Mouse (Mus musculus) MEL (cell line): Measurements from ENCODE around the gene Hecw2. TPM values are rescaled to one million over a fixed set of nuclear protein-coding genes. Genes with fewer than 3 reads are reported as not detected.
A peak's percentile ranks its signal among the peaks of the same experiment; 100 is the strongest.

Source experiments
- DNase-seq: peaks from one replicate; pipeline ENCODE4 v3.0.0; 2011; ENCODE audit warnings: low read depth, low spot score
- H3K27ac ChIP-seq: 2 replicates; pipeline ENCODE4 v1.5.1; 2012; ENCODE audit warnings: low read depth, mild to moderate bottlenecking, control low read depth, low read length, moderate library complexity; ENCODE audit not compliant: control insufficient read depth
- H3K27me3 ChIP-seq, 2 experiments: fragments of 150-350 bp in 1 of 2; sonication (generic) in 1 of 2; 2 replicates each; pipeline ENCODE4 v1.6.1; 2012; ENCODE audit warnings: low read length in 2 of 2, mild to moderate bottlenecking in 2 of 2, improper control_type of control experiment in 1 of 2, moderate library complexity in 1 of 2; ENCODE audit not compliant: insufficient read depth in 2 of 2, control insufficient read depth in 1 of 2
- H3K36me3 ChIP-seq, 2 experiments: 2 replicates each; pipeline ENCODE4 v1.6.1; 2012 to 2014; ENCODE audit warnings: low read length in 2 of 2, improper control_type of control experiment in 1 of 2, inconsistent platforms in 1 of 2, mild to moderate bottlenecking in 1 of 2; ENCODE audit not compliant: insufficient read depth in 2 of 2, control insufficient read depth in 1 of 2
- H3K4me1 ChIP-seq, 2 experiments: fragments of 150-350 bp in 1 of 2; sonication (generic) in 1 of 2; 2 replicates each; pipeline ENCODE4 v1.6.1; 2012; ENCODE audit warnings: low read length in 2 of 2, improper control_type of control experiment in 1 of 2, mild to moderate bottlenecking in 1 of 2; ENCODE audit not compliant: insufficient read depth in 2 of 2, control insufficient read depth in 1 of 2
- H3K4me3 ChIP-seq, 2 experiments: fragments of 150-350 bp in 1 of 2; sonication (generic) in 1 of 2; 2 replicates each; pipeline ENCODE4 v1.5.1; 2012; ENCODE audit warnings: low read depth in 2 of 2, low read length in 2 of 2, mild to moderate bottlenecking in 2 of 2, moderate library complexity in 2 of 2, control low read depth in 1 of 2, improper control_type of control experiment in 1 of 2; ENCODE audit not compliant: control insufficient read depth in 1 of 2, insufficient read depth in 1 of 2
- H3K79me2 ChIP-seq: 2 replicates; pipeline ENCODE4 v1.6.1; 2012; ENCODE audit warnings: mild to moderate bottlenecking, low read length, moderate library complexity; ENCODE audit not compliant: control insufficient read depth, poor library complexity, insufficient read depth
- H3K9ac ChIP-seq: 2 replicates; pipeline ENCODE4 v1.6.1; 2012; ENCODE audit warnings: low read depth, mild to moderate bottlenecking, control low read depth, low read length, moderate library complexity; ENCODE audit not compliant: control insufficient read depth, poor library complexity, severe bottlenecking
- H3K9me3 ChIP-seq: fragments of 150-350 bp; sonication (generic); replicated peaks from 2 replicates; pipeline ENCODE4 v1.6.1; 2012; ENCODE audit warnings: mild to moderate bottlenecking, low read length, improper control_type of control experiment, moderate library complexity; ENCODE audit not compliant: insufficient read depth
- BHLHE40 ChIP-seq: IDR thresholded peaks from 2 replicates; pipeline ENCODE4 v1.6.1; 2012; ENCODE audit warnings: low read depth, mild to moderate bottlenecking, inconsistent platforms, low read length, improper control_type of control experiment, borderline replicate concordance
- CTCF ChIP-seq, 3 experiments: IDR thresholded peaks in 2 of 3; conservative IDR thresholded peaks in 1 of 3; 2 replicates each; pipeline ENCODE4 v1.5.1; 2011 to 2012; ENCODE audit warnings: low read length in 3 of 3, low read depth in 2 of 3, mild to moderate bottlenecking in 2 of 3, improper control_type of control experiment in 1 of 3, inconsistent platforms in 1 of 3, mixed read lengths in 1 of 3, moderate library complexity in 1 of 3; ENCODE audit not compliant: control insufficient read depth in 1 of 3, insufficient read depth in 1 of 3, poor library complexity in 1 of 3, severe bottlenecking in 1 of 3
- ELF1 ChIP-seq: IDR thresholded peaks from 2 replicates; pipeline ENCODE4 v1.6.1; 2014; ENCODE audit warnings: low read depth, mild to moderate bottlenecking, inconsistent platforms, low read length, improper control_type of control experiment, moderate library complexity
- EP300 ChIP-seq, 2 experiments: IDR thresholded peaks; 2 replicates each; pipeline ENCODE4 v1.6.1; 2011; ENCODE audit warnings: improper control_type of control experiment in 2 of 2, low read length in 2 of 2, low read depth in 1 of 2, mild to moderate bottlenecking in 1 of 2
- ETS1 ChIP-seq: IDR thresholded peaks from 2 replicates; pipeline ENCODE4 v1.6.1; 2012; ENCODE audit warnings: low read depth, mild to moderate bottlenecking, inconsistent platforms, low read length, improper control_type of control experiment, moderate library complexity
- GATA1 ChIP-seq: IDR thresholded peaks from 2 replicates; pipeline ENCODE4 v1.6.1; 2011; ENCODE audit warnings: low read depth, low read length, improper control_type of control experiment
- HCFC1 ChIP-seq: IDR thresholded peaks from 2 replicates; pipeline ENCODE4 v1.6.1; 2012; ENCODE audit warnings: low read depth, mild to moderate bottlenecking, inconsistent platforms, low read length, improper control_type of control experiment, moderate library complexity
- KAT2A ChIP-seq: conservative IDR thresholded peaks from 2 replicates; pipeline ENCODE4 v1.6.1; 2012; ENCODE audit warnings: low read depth, low read length, improper control_type of control experiment, inconsistent platforms
- MAFK ChIP-seq: IDR thresholded peaks from 2 replicates; pipeline ENCODE4 v1.6.1; 2011; ENCODE audit warnings: low read depth, mild to moderate bottlenecking, low read length, improper control_type of control experiment, borderline replicate concordance
- MAX ChIP-seq: IDR thresholded peaks from 2 replicates; pipeline ENCODE4 v1.6.1; 2011; ENCODE audit warnings: low read length, improper control_type of control experiment
- POLR2AphosphoS5 ChIP-seq: IDR thresholded peaks from 2 replicates; pipeline ENCODE4 v1.6.1; 2012; ENCODE audit warnings: low read depth, borderline replicate concordance, mild to moderate bottlenecking, inconsistent platforms, low read length, moderate library complexity, mixed read lengths
- RAD21 ChIP-seq: IDR thresholded peaks from 2 replicates; pipeline ENCODE4 v1.6.1; 2011; ENCODE audit warnings: mild to moderate bottlenecking, low read depth, low read length, improper control_type of control experiment
- SMC3 ChIP-seq: IDR thresholded peaks from 2 replicates; pipeline ENCODE4 v1.6.1; 2011; ENCODE audit warnings: low read depth, low read length, improper control_type of control experiment
- TCF12 ChIP-seq: IDR thresholded peaks from 2 replicates; pipeline ENCODE4 v1.6.1; 2014; ENCODE audit warnings: low read depth, mild to moderate bottlenecking, inconsistent platforms, low read length, improper control_type of control experiment, moderate library complexity
- USF2 ChIP-seq, 2 experiments: IDR thresholded peaks; 2 replicates each; pipeline ENCODE4 v1.6.1; 2011 to 2012; ENCODE audit warnings: improper control_type of control experiment in 2 of 2, low read length in 2 of 2, borderline replicate concordance in 1 of 2, inconsistent platforms in 1 of 2, low read depth in 1 of 2, mild to moderate bottlenecking in 1 of 2; ENCODE audit not compliant: insufficient read depth in 1 of 2
- ZC3H11A ChIP-seq: IDR thresholded peaks from 2 replicates; pipeline ENCODE4 v1.6.1; 2012; ENCODE audit warnings: low read depth, mild to moderate bottlenecking, inconsistent platforms, low read length, improper control_type of control experiment
- ZKSCAN1 ChIP-seq: IDR thresholded peaks from 2 replicates; pipeline ENCODE4 v1.6.1; 2012; ENCODE audit warnings: low read depth, mild to moderate bottlenecking, inconsistent platforms, low read length, improper control_type of control experiment, moderate library complexity
- polyA plus RNA-seq, 2 experiments: library from polyadenylated mRNA; stranded (reverse) in 1 of 2; unstranded in 1 of 2; fragments of >175 nt in 1 of 2; fragments of >200 nt in 1 of 2; gene quantifications; 2 replicates each; pipeline versions ENCODE4 v1.2.1 to v1.2.4; 2012; ENCODE audit warnings: low replicate concordance in 2 of 2, low read depth in 1 of 2; ENCODE audit not compliant: insufficient read length in 2 of 2, insufficient read depth in 1 of 2, missing spikeins in 1 of 2
- total RNA-seq: library from RNA; depleted of rRNA; stranded (reverse); fragments of 300-350 nt; gene quantifications from 2 replicates; pipeline ENCODE4 v1.2.3, GENCODE M21; 2012

The Hecw2 gene
- total and polyA plus RNA-seq, 3 experiments: not detected

DNA sequence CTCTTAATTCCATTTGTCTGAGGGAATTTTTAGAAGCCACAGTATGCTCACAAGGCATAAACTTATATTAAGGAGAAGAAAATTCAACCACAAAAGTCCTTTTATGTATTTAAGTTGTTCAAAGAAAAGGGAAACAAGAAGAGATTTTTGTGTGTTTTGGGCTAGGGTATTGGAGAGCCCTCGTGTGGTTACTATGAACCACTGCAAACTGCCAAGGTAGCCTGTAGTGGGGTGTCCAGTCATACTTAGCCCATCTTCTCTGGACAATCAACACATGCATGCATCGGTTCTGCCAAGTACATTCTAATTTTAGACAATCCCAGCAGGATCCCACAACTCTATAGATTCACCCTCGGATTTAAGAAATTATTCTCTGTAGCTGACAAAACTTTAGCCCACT is 304.6 kb downstream of the Hecw2 start:
- no peaks in the 10 kb centered on the region for H3K9me3 ChIP-seq
- H3K27ac ChIP-seq: no peak overlapping the region
- H3K36me3 ChIP-seq: no peaks in the 10 kb centered on the region
- DNase-seq: peak; percentile 13
- no peaks in the 10 kb centered on the region for H3K4me1 ChIP-seq
- peak; percentile 53 for TF ChIP-seq ZC3H11A
- TF ChIP-seq SMC3: peak; percentile 80
- no peak for TF ChIP-seq ETS1
- peak; percentile 65 for TF ChIP-seq RAD21
- TF ChIP-seq CTCF (IDR thresholded peaks at IDR 0.05 in 2 of 3, conservative IDR thresholded peaks at IDR 0.05 in 1 of 3; ENCODE audit: control insufficient read depth in 1 of 3, insufficient read depth in 1 of 3, low read depth in 2 of 3, low read length in 3 of 3, poor library complexity in 1 of 3, severe bottlenecking in 1 of 3): peak; percentile 24 to 66 (median 42); a peak in 3 of 6 replicates
- no peak overlapping the region for H3K9ac ChIP-seq
- peaks cover 0 to 1% of the 10 kb centered on the region in 2 experiments; a peak in 1 of 4 replicates for H3K27me3 ChIP-seq
- H3K79me2 ChIP-seq: no peaks in the 10 kb centered on the region
- no peak overlapping the region for H3K4me3 ChIP-seq

DNA sequence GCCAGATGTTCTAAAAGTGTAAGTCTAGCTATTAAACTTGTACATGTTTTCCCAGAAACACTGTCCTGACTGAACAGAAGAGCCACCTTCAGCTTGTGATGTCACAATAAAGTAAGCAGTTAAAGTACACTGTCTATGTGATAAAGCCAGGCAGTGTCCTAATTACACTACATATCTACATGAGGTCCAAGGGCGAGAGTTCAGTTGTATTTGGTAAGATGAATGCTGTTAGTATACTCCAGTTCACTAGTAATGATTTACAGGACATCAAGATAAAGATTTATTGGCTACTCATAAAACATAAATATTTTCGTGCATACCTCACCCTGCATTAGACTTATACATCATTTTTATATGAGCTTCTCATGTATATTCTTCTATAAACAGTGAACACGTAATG is 305.2 kb downstream of the Hecw2 start:
- TF ChIP-seq USF2 (IDR thresholded peaks at IDR 0.05; ENCODE audit: borderline replicate concordance in 1 of 2, insufficient read depth in 1 of 2, low read depth in 1 of 2, low read length in 2 of 2): no peak
- no peak for TF ChIP-seq RAD21
- no peak for TF ChIP-seq EP300 (IDR thresholded peaks at IDR 0.05; ENCODE audit: low read depth in 1 of 2, low read length in 2 of 2)
- no peak for TF ChIP-seq GATA1
- no peak for TF ChIP-seq ELF1
- TF ChIP-seq HCFC1: no peak
- TF ChIP-seq POLR2AphosphoS5: no peak
- TF ChIP-seq BHLHE40: no peak
- no peak for TF ChIP-seq ZKSCAN1
- no peak for TF ChIP-seq KAT2A
- no peak for TF ChIP-seq SMC3
- TF ChIP-seq ETS1: no peak
- Histone ChIP-seq H3K9ac (no peak overlapping the region), H3K36me3 (no peaks in the 10 kb centered on the region), H3K4me3 (no peak overlapping the region), H3K27ac (no peak overlapping the region), H3K4me1 (no peaks in the 10 kb centered on the region), H3K27me3 (peaks cover 0 to 1% of the 10 kb centered on the region in 2 experiments; a peak in 1 of 4 replicates), H3K9me3 (no peaks in the 10 kb centered on the region), H3K79me2 (no peaks in the 10 kb centered on the region)
- no peak for DNase-seq

DNA sequence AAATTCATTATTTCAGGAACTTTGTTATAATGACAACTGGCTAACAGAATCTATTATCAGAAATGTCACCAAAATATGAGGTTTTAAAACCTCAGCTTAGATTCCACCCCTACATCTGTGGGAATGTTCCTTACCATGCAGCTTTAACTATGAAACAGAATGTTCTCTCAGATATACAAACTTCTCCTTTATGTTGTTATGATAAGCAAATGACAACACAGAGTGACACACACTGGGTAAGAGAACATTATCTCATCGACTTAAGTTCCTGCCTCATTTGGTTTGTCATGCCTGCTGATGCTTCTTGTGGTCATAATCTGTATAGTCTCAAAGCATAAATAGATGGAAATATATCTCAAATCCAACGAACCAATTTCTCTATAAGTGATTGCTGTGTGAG is 312.5 kb downstream of the Hecw2 start:
- DNase-seq: peak; percentile 42
- H3K27ac ChIP-seq: no peak overlapping the region
- TF ChIP-seq MAFK (no peak), MAX (no peak), EP300 (IDR thresholded peaks at IDR 0.05; ENCODE audit: low read depth in 1 of 2, low read length in 2 of 2) (peak in 1 of 2 experiments; percentile 54; a peak in 1 of 4 replicates), ETS1 (peak; percentile 39), TCF12 (0 out of 2 replicates have a peak, but pooled peaks have one; percentile 32)

More for the DNA sequence above, 312.5 kb downstream of the Hecw2 start:
- Histone ChIP-seq H3K4me1 (no peaks in the 10 kb centered on the region), H3K27me3 (no peaks in the 10 kb centered on the region), H3K4me3 (no peak overlapping the region), H3K9ac (no peak overlapping the region), H3K9me3 (no peaks in the 10 kb centered on the region), H3K36me3 (no peaks in the 10 kb centered on the region), H3K79me2 (no peaks in the 10 kb centered on the region)
